Mouse (Mus musculus) kidney, embryonic 14.5 days (tissue): ENCODE results near the gene Hist1h4i. TPM values are rescaled to one million over a fixed set of nuclear protein-coding genes. Genes with fewer than 3 reads are reported as not detected.

Experiments
- ATAC-seq: fragments of 200-750 bp; cut with Nextera tagmentation; 2 replicates; pipeline ENCODE4 v1.8.0; 2017; ENCODE audit warnings: moderate number of reproducible peaks, mild to moderate bottlenecking, moderate TSS enrichment, moderate library complexity; ENCODE audit not compliant: low FRiP score, low TSS enrichment
- H3K27ac ChIP-seq: fragments of 300-500 bp; sonication (generic); 2 replicates; pipeline ENCODE4 v1.5.1; 2014; ENCODE audit warnings: low read depth, mild to moderate bottlenecking, low read length, moderate library complexity, mixed read lengths
- H3K27me3 ChIP-seq: fragments of 300-500 bp; sonication (generic); 2 replicates; pipeline ENCODE4 v1.6.1; 2014; ENCODE audit warnings: mild to moderate bottlenecking, low read length; ENCODE audit not compliant: control insufficient read depth, insufficient read depth
- H3K36me3 ChIP-seq: fragments of 300-500 bp; sonication (generic); 2 replicates; pipeline ENCODE4 v1.6.1; 2014; ENCODE audit warnings: low read length, mixed read lengths; ENCODE audit not compliant: control insufficient read depth, insufficient read depth
- H3K4me1 ChIP-seq: fragments of 300-500 bp; sonication (generic); 2 replicates; pipeline ENCODE4 v1.6.1; 2014; ENCODE audit warnings: low read length, mixed read lengths; ENCODE audit not compliant: control insufficient read depth, insufficient read depth
- H3K4me2 ChIP-seq: fragments of 300-500 bp; sonication (generic); replicated peaks from 2 replicates; pipeline ENCODE4 v1.6.1; 2014; ENCODE audit warnings: low read depth, mild to moderate bottlenecking, low read length
- H3K4me3 ChIP-seq: fragments of 300-500 bp; sonication (generic); 2 replicates; pipeline ENCODE4 v1.5.1; 2014; ENCODE audit warnings: mild to moderate bottlenecking, low read length
- H3K9ac ChIP-seq: fragments of 300-500 bp; sonication (generic); 2 replicates; pipeline ENCODE4 v1.6.1; 2014; ENCODE audit warnings: low read depth, mild to moderate bottlenecking, low read length, moderate library complexity
- H3K9me3 ChIP-seq: fragments of 300-500 bp; sonication (generic); 2 replicates; pipeline ENCODE4 v1.6.1; 2016; ENCODE audit warnings: low read length; ENCODE audit not compliant: control insufficient read depth
- WGBS: fragments of 180-500 bp; shearing (Covaris S2); extraction: QIAGEN DNeasy Blood & Tissue Kit; methylation state at CpG from one replicate; pipeline ENCODE4 v1.1.7; 2014; 5-methylcytosine and 5-hydroxymethylcytosine counted together
- polyA plus RNA-seq: library from polyadenylated mRNA; unstranded; fragments of >200 nt; fragmentation: Nextera tagmentation; extraction: Ambion mirVana; gene quantifications from 2 replicates; pipeline ENCODE4 v1.2.1, GENCODE M21; 2014

Hist1h4i gene
- polyA plus RNA-seq, 1 experiment from 2014 or later, result 33.2 TPM

DNA sequence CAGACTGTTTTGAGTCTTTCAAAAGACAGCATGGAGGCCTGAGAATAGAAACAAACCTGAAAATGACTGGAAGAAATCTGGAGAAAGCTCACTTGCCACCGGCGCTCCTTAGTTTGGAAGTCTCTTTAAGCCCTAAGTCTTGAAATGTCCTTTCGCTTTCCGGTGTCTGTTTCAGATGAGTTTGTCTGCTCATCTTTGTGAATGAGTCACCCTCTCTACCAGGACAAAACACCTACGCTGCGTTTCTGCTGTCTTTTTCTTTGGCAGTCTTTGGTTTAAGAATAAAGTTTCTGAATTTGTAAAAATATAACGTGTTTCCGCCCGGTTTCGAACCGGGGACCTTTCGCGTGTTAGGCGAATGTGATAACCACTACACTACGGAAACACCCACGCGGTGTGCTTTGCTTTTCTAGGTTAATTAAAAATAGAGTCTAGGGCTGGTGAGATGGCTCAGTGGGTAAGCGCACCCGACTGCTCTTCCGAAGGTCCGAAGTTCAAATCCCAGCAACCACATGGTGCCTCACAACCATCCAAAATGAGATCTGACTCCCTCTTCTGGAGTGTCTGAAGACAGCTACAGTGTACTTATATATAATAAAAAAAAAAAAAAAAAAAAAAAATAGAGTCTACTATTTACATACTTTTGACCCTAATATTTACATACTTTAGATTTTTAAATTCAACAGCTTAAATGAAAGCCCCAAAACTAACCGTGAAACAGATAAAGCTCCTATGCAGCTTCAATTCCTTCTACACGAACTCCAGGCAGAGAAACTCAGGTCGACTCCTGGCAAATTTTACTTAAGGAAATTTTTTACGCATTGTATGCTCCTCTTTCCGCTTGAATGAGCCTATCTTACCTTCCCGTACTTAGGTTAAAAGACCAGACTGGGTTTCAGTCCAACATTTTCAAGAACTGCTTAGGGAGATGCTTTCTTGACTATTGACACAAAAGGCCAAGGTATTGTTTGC, 25.4 kb downstream of the Hist1h4i start:
- Histone ChIP-seq H3K36me3 (no peaks in the 10 kb centered on the region), H3K4me3 (peak overlapping the region; percentile 8; the same call in 1 of the 2 replicates), H3K4me2 (no peak overlapping the region), H3K27ac (no peak overlapping the region), H3K4me1 (no peaks in the 10 kb centered on the region; the same call in 1 of the 2 replicates), H3K9me3 (no peaks in the 10 kb centered on the region), H3K9ac (no peak overlapping the region), H3K27me3 (peaks cover 53% of the 10 kb centered on the region)
- WGBS, result 16% methylated on average over 27 of the region's 27 CpGs
- peak; percentile 83 for ATAC-seq

DNA sequence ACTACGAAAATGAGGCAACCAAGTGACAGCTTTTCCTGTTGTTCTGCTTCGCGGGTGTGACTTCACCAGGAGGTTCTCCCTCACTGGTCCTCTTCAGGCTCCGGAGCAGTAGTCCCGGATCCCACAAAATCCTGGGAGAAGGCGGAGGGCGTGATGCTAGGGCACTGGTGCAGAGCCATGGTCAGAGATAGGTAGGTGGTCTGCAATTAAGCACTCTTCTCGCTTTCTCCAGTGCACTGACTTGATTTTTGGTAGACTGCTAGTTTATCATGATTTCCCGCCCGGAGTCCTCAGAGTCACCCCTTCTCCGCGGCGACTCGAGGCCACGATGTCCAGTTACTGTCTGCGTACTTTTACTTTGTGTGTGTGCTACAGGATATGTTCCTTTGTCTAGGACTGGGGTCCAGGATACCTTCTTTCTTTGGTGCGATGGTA, 26.7 kb downstream of the Hist1h4i start:
- no peak overlapping the region for H3K27ac ChIP-seq
- WGBS, result 12% methylated on average over 17 of the region's 17 CpGs
- H3K4me3 ChIP-seq, result peak overlapping the region; percentile 19
- ATAC-seq, result 0 out of 2 replicates have a peak, but pooled peaks have one; percentile 26
- peak overlapping the region; percentile 10 for H3K4me2 ChIP-seq
- peaks cover 67% of the 10 kb centered on the region for H3K27me3 ChIP-seq
- H3K4me1 ChIP-seq, result no peaks in the 10 kb centered on the region; the same call in 1 of the 2 replicates
- no peaks in the 10 kb centered on the region for H3K9me3 ChIP-seq
- no peaks in the 10 kb centered on the region for H3K36me3 ChIP-seq
- H3K9ac ChIP-seq, result no peak overlapping the region

DNA sequence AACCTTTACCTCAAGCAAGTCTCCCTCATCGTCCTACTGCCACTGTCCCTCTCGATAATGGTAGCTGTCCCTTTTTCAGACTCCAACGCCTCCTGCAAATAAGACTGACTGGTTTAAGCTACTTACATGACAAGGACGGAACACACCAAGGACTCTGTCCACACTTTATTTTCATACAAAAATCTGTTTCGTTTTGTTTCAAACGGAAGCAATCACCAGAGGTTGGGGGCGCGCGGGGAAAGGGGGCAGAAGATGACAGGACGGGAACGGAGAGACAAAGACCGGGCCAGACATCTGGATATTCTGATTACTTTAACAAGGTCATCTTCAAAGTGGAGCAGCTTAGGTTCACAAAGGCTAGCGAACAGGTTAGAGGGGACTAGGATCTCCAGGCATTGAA, 27.4 kb downstream of the Hist1h4i start:
- H3K9ac ChIP-seq, result no peak overlapping the region
- H3K4me2 ChIP-seq, result no peak overlapping the region
- no peaks in the 10 kb centered on the region; the same call in 1 of the 2 replicates for H3K4me1 ChIP-seq
- no peak overlapping the region for H3K27ac ChIP-seq
- H3K9me3 ChIP-seq, result no peaks in the 10 kb centered on the region
- H3K4me3 ChIP-seq, result peak overlapping the region; percentile 9; the same call in 1 of the 2 replicates
- H3K27me3 ChIP-seq, result peaks cover 70% of the 10 kb centered on the region
- no peak for ATAC-seq
- WGBS, result 15% methylated on average over 13 of the region's 13 CpGs
- no peaks in the 10 kb centered on the region for H3K36me3 ChIP-seq

DNA sequence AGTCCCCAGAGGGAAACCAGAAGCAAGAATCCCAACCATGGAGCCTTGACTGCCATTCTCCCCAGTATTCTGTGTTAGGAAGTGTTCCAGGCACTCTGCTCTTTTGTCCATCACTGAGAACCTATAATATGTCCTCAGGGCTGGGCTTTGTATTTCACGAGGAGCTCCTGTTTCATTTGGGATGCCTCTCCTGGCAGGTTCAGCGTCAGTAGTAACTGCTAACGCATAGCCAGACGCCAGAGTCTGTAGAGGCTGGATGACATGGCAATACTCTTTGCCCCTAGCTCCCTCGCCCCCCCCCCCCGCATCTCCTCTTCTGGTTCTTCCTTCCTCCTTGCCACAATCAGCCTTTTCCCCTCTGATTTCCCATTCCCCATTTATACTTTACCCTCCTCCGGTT, 31.5 kb downstream of the Hist1h4i start, which contains the start of gene Prss16:
Prss16 (minus strand) TSS at position 101 of the 400 bp plus-strand sequence.
- Histone ChIP-seq H3K9me3 (no peaks in the 10 kb centered on the region), H3K27me3 (peaks cover 84% of the 10 kb centered on the region), H3K4me1 (peaks cover 8% of the 10 kb centered on the region), H3K4me2 (no peak within 1 kb of the TSS), H3K9ac (no peak within 1 kb of the TSS), H3K36me3 (no peaks in the 10 kb centered on the region), H3K27ac (no peak within 1 kb of the TSS), H3K4me3 (no peak within 1 kb of the TSS)
- ATAC-seq, result no peak
- WGBS, result 28% methylated on average over 6 of the region's 7 CpGs

DNA sequence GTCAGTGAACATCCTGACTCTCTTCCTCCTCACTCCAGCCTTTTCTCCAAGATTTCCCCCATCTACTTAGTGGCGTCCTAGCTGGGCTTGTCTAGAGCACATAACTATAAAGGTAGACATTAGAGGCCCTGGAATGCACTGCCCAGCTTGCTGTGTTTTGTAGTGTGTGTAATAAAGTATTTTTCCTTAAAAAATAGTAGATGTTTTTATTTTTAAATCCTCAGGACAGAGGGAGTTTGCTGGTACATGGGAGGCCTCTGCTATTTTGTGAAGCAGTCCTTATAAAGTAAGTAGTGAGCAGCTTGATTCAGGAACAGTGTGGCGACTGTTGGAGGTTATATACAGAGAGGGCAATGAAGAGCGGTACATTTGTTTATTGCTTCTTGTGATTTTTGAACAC, 32.5 kb downstream of the Hist1h4i start:
- Histone ChIP-seq H3K4me2 (no peak overlapping the region), H3K27me3 (peaks cover 88% of the 10 kb centered on the region), H3K9ac (no peak overlapping the region), H3K4me1 (peaks cover 8% of the 10 kb centered on the region), H3K9me3 (no peaks in the 10 kb centered on the region), H3K4me3 (no peak overlapping the region), H3K27ac (no peak overlapping the region), H3K36me3 (no peaks in the 10 kb centered on the region)
- 73% methylated on average over 3 of the region's 3 CpGs for WGBS
- ATAC-seq, result no peak

DNA sequence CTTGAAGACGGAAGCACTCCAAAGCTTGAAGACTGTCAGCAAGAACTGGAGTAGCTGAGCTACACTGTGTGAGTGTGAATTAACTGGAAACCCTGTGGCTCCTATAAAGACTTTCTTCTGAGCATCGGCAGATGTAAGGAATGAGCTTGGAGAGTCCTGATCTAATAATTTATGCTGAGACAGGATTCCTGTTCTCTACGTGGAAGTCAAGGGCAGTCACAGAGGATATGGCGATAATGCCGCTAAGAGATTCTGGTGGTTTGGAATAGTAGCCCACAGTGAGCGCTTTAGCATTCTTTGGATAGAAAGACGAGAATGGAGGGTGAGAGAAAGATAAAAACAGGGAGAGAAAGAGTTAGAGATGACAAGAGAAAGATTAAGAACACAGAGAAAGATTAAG, 33.3 kb downstream of the Hist1h4i start:
- Histone ChIP-seq H3K4me3 (no peak overlapping the region), H3K9ac (no peak overlapping the region), H3K4me2 (no peak overlapping the region), H3K27ac (no peak overlapping the region), H3K27me3 (peaks cover 92% of the 10 kb centered on the region), H3K36me3 (no peaks in the 10 kb centered on the region), H3K9me3 (no peaks in the 10 kb centered on the region), H3K4me1 (peaks cover 8% of the 10 kb centered on the region)
- no peak for ATAC-seq
- 47% methylated on average over 7 of the region's 7 CpGs for WGBS

DNA sequence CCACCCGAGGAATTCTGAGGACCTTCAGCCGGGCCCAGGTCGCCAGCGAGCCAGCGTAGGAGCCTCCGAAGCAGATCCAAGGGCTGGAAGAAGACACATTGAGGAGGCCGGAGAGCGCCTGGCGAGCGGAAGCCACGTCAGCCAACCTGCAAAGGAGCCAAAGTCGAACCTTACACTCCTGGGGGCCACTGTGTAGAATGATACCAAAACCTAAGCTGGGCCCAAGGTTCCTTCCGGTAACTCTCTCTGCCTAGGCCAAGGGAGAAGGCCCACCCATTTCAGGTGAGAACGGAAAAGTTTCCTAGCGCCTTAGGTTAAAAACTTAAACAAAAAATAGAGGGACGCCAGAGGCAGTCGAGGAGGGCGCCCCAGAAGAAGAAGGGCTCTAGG, 34.0 kb downstream of the Hist1h4i start:
- ATAC-seq, result no peak
- Histone ChIP-seq H3K27me3 (peaks cover 92% of the 10 kb centered on the region), H3K4me2 (peak overlapping the region; percentile 94), H3K9me3 (no peaks in the 10 kb centered on the region), H3K9ac (0 out of 2 replicates have a peak overlapping the region, but pooled peaks have one; percentile 28), H3K36me3 (no peaks in the 10 kb centered on the region), H3K4me1 (peaks cover 8% of the 10 kb centered on the region), H3K4me3 (peak overlapping the region; percentile 60), H3K27ac (no peak overlapping the region)
- 3% methylated on average over 18 of the region's 18 CpGs for WGBS

DNA sequence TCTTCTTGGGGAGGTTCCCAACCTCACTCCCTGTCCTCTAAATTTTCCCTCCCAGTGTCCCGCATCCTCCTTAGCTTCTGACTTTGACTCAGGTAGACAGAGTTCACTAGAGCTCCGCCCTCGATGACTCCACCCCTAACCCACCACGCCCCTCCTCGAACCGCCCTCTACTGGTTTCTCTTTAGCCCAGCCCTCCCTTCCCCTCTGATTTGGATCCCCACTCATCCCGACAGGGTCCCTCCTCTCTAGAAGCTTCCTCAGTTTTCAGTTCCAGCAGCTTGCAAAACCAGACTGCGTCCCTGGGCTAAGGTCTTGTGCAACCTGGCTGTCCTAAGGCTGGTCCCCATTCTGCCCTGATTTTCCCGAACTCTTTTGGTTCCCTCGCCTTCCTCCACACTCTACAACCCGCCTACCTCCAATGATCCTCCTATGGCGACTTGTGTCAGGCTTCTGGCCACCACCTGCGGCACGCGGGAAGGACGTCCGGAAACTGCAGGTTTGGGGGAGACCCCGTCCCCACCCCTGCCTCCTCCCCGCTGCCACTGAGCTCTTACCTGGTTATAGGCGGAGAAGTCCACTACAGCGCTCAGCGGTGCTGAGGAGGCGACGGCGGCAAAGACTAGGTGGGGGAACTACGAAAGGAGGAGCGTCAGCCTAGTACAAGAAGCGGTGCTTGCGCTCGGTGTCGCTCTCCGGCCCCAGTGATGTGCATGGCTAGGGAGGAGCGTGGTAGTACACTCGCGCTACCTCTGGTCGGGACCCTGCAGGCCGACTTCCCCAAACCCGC, 34.6 kb downstream of the Hist1h4i start:
- no peaks in the 10 kb centered on the region for H3K9me3 ChIP-seq
- H3K27ac ChIP-seq, result no peak overlapping the region
- under 1% methylated on average over 38 of the region's 38 CpGs for WGBS
- peaks cover 8% of the 10 kb centered on the region for H3K4me1 ChIP-seq
- H3K4me2 ChIP-seq, result peak overlapping the region; percentile 94
- no peaks in the 10 kb centered on the region for H3K36me3 ChIP-seq
- peak overlapping the region; percentile 60 for H3K4me3 ChIP-seq
- H3K9ac ChIP-seq, result 0 out of 2 replicates have a peak overlapping the region, but pooled peaks have one; percentile 28
- peaks cover 94% of the 10 kb centered on the region for H3K27me3 ChIP-seq
- peak; percentile 90 for ATAC-seq
